In genomic region chr10:23348893-23349391, GRCm38 (mm10) we compare ENCODE assay signal across 8 mouse cellular contexts. TPM values are rescaled to one million over a fixed set of nuclear protein-coding genes. Genes with fewer than 3 reads are reported as not detected.
DNase-seq lines count a peak whose midpoint lies in the region; ATAC-seq and TF ChIP-seq lines count a peak whose summit lies in the region.

No protein-coding gene starts in this region.

- peak overlapping the region; percentile 72 for H3K4me2 ChIP-seq in heart, embryonic 13.5 days
- peak overlapping the region; percentile 67 for H3K4me2 ChIP-seq in embryonic facial prominence, embryonic 12.5 days (replicated peaks)
- H3K4me2 ChIP-seq in hindbrain, embryonic 11.5 days (replicated peaks; ENCODE audit: low read depth, low read length), result peak overlapping the region; percentile 95

- DNase-seq in heart, adult 2 months, result no peak
- DNase-seq in ES-CJ7 (ENCODE audit: low read depth, low spot score), result peak; percentile 60
- peak; percentile 61 for DNase-seq in hindbrain, embryonic 11.5 days (ENCODE audit: low spot score)
- DNase-seq in mesoderm, embryonic 11.5 days (ENCODE audit: low read depth, low spot score), result peak; percentile 23
- no peak for DNase-seq in urinary bladder, postnatal 4 days (ENCODE audit: low spot score in 2 of 2)

- peak overlapping the region; percentile 81 for H3K9ac ChIP-seq in heart, embryonic 13.5 days
- no peak overlapping the region for H3K9ac ChIP-seq in heart, adult 2 months (ENCODE audit: low read depth, low read length)
- peak overlapping the region; percentile 85 for H3K9ac ChIP-seq in embryonic facial prominence, embryonic 12.5 days
- H3K9ac ChIP-seq in hindbrain, embryonic 11.5 days (ENCODE audit: low read depth, low read length), result peak overlapping the region; percentile 73

- intact Hi-C loops in heart, adult 2 months (cut with DNase I), result no loop called here

- no peaks in the 10 kb centered on the region for H3K79me2 ChIP-seq in heart, adult 2 months (replicated peaks; ENCODE audit: control insufficient read depth, insufficient read depth, low read length)

- H3K27ac ChIP-seq in heart, embryonic 13.5 days (replicated peaks), result no peak overlapping the region
- H3K27ac ChIP-seq in heart, adult 2 months, result no peak overlapping the region
- peak overlapping the region; percentile 93 for H3K27ac ChIP-seq in embryonic facial prominence, embryonic 12.5 days
- H3K27ac ChIP-seq in hindbrain, embryonic 11.5 days (ENCODE audit: low read depth, low read length), result peak overlapping the region; percentile 70; the same call in 1 of the 2 replicates

- H3K9me3 ChIP-seq in heart, embryonic 13.5 days, result no peaks in the 10 kb centered on the region
- no peaks in the 10 kb centered on the region for H3K9me3 ChIP-seq in embryonic facial prominence, embryonic 12.5 days
- H3K9me3 ChIP-seq in hindbrain, embryonic 11.5 days (ENCODE audit: control insufficient read depth, low read length), result no peaks in the 10 kb centered on the region

- no peaks in the 10 kb centered on the region for H3K36me3 ChIP-seq in heart, embryonic 13.5 days
- H3K36me3 ChIP-seq in heart, adult 2 months (ENCODE audit: control insufficient read depth, insufficient read depth, low read length), result no peaks in the 10 kb centered on the region
- no peaks in the 10 kb centered on the region for H3K36me3 ChIP-seq in embryonic facial prominence, embryonic 12.5 days
- no peaks in the 10 kb centered on the region for H3K36me3 ChIP-seq in hindbrain, embryonic 11.5 days (ENCODE audit: control insufficient read depth, insufficient read depth, low read length)

- no peak for TF ChIP-seq EP300 in heart, adult 2 months (IDR thresholded peaks at IDR 0.05; ENCODE audit: insufficient read depth, low read depth, low read length)

- peaks cover 21% of the 10 kb centered on the region for H3K4me1 ChIP-seq in heart, embryonic 13.5 days
- H3K4me1 ChIP-seq in heart, adult 2 months (ENCODE audit: control insufficient read depth, insufficient read depth, low read length), result no peaks in the 10 kb centered on the region
- peaks cover 7% of the 10 kb centered on the region; the same call in 1 of the 2 replicates for H3K4me1 ChIP-seq in embryonic facial prominence, embryonic 12.5 days
- H3K4me1 ChIP-seq in hindbrain, embryonic 11.5 days (replicated peaks; ENCODE audit: control insufficient read depth, insufficient read depth, low read length), result peaks cover 2% of the 10 kb centered on the region; the same call in 1 of the 2 replicates

- H3K4me3 ChIP-seq in heart, embryonic 13.5 days, result peak overlapping the region; percentile 68
- H3K4me3 ChIP-seq in heart, adult 2 months, result no peak overlapping the region; the same call in 1 of the 2 replicates
- H3K4me3 ChIP-seq in embryonic facial prominence, embryonic 12.5 days, result peak overlapping the region; percentile 69
- H3K4me3 ChIP-seq in hindbrain, embryonic 11.5 days (ENCODE audit: low read depth, low read length), result peak overlapping the region; percentile 74

- no peak for TF ChIP-seq POLR2A in heart, adult 2 months (IDR thresholded peaks at IDR 0.05; ENCODE audit: insufficient read depth, low read depth, low read length)

- TF ChIP-seq CTCF in heart, adult 2 months (IDR thresholded peaks at IDR 0.05), result no peak

- ATAC-seq in heart, embryonic 13.5 days (ENCODE audit: extremely low read depth, insufficient number of reproducible peaks, low FRiP score, low TSS enrichment), result no peak
- no peak for ATAC-seq in embryonic facial prominence, embryonic 12.5 days (ENCODE audit: insufficient number of reproducible peaks, insufficient read depth, low FRiP score, low TSS enrichment)
- ATAC-seq in hindbrain, embryonic 11.5 days (ENCODE audit: low FRiP score), result peak; percentile 23
- ATAC-seq in megakaryocyte-erythroid progenitor cell, adult 5-6 weeks (replicated peaks; ENCODE audit: low FRiP score, low TSS enrichment, poor library complexity, severe bottlenecking), result no peak

- under 1% methylated on average over 22 of the region's 22 CpGs for WGBS in heart, embryonic 13.5 days
- 1% methylated on average over 22 of the region's 22 CpGs for WGBS in heart, adult 2 months
- under 1% methylated on average over 22 of the region's 22 CpGs for WGBS in embryonic facial prominence, embryonic 12.5 days
- WGBS in hindbrain, embryonic 11.5 days, result under 1% methylated on average over 22 of the region's 22 CpGs

- peaks cover 30% of the 10 kb centered on the region for H3K27me3 ChIP-seq in heart, embryonic 13.5 days (replicated peaks)
- H3K27me3 ChIP-seq in heart, adult 2 months (ENCODE audit: control insufficient read depth, insufficient read depth, low read length), result peaks cover 9% of the 10 kb centered on the region
- no peaks in the 10 kb centered on the region for H3K27me3 ChIP-seq in embryonic facial prominence, embryonic 12.5 days
- H3K27me3 ChIP-seq in hindbrain, embryonic 11.5 days (ENCODE audit: control insufficient read depth, insufficient read depth, low read length), result no peaks in the 10 kb centered on the region

RNA-seq across cellular contexts. Expression of gene Eya4, which starts 1.6 kb away (rescaled TPM):
- 0.75 and 1.0 TPM in 2 replicates for polyA plus RNA-seq in heart, embryonic 13.5 days (2015; fragmentation: Nextera tagmentation; extraction: Ambion mirVana)
- under 1 TPM; 0.16 to 0.23 TPM for total RNA-seq in heart, adult 2 months (2021)
- polyA plus RNA-seq in heart, adult 2 months (2012; rRNA removed), result 0.23 and 0.79 TPM in 2 replicates
- 15.4 and 17.9 TPM in 2 replicates for polyA plus RNA-seq in embryonic facial prominence, embryonic 12.5 days (2016; fragmentation: Nextera tagmentation; extraction: Ambion mirVana)
- 5.0 and 5.7 TPM in 2 replicates for polyA plus RNA-seq in hindbrain, embryonic 11.5 days (2014; fragmentation: Nextera tagmentation; extraction: Ambion mirVana)
- 0.66 and 0.69 TPM in 2 replicates for total RNA-seq in megakaryocyte-erythroid progenitor cell, adult 5-6 weeks (2014; fragmentation: Nextera tagmentation)
- total RNA-seq in megakaryocyte-erythroid progenitor cell, adult 5-6 weeks (2017), result 0.95 and 1.5 TPM in 2 replicates

Comparison
In these comparisons a context has a peak if more than half of its experiments do, and no peak if none do; other contexts are left out.
1. H3K27ac ChIP-seq: peak in embryonic facial prominence, embryonic 12.5 days (single experiment) and hindbrain, embryonic 11.5 days (single experiment); none in heart, embryonic 13.5 days (single experiment) and heart, adult 2 months (single experiment).
2. DNase-seq: peak in ES-CJ7 (single experiment), hindbrain, embryonic 11.5 days (single experiment) and mesoderm, embryonic 11.5 days (single experiment); none in heart, adult 2 months (0 of 2) and urinary bladder, postnatal 4 days (0 of 2).
3. Peak in every context shown above with its lines, with median percentiles within 50 percentile points of each other: H3K4me2 ChIP-seq.